Mouse (Mus musculus) brain, embryonic 14.5 days (tissue): ENCODE results near the gene Nol11.

ENCODE experiments used
- CTCF ChIP-seq: fragments of 200-500 bp; IDR thresholded peaks from 2 replicates; pipeline ENCODE4 v1.5.1; 2012; ENCODE audit warnings: inconsistent platforms, mild to moderate bottlenecking, moderate library complexity, borderline replicate concordance; ENCODE audit not compliant: insufficient read depth, insufficient read length; ENCODE audit errors: extremely low read depth
- POLR2A ChIP-seq: fragments of 200-500 bp; IDR thresholded peaks from 2 replicates; pipeline ENCODE4 v1.6.1; 2012; ENCODE audit warnings: mild to moderate bottlenecking, inconsistent platforms, borderline replicate concordance; ENCODE audit not compliant: poor library complexity, insufficient read depth, insufficient read length, severe bottlenecking; ENCODE audit errors: extremely low read depth

DNA sequence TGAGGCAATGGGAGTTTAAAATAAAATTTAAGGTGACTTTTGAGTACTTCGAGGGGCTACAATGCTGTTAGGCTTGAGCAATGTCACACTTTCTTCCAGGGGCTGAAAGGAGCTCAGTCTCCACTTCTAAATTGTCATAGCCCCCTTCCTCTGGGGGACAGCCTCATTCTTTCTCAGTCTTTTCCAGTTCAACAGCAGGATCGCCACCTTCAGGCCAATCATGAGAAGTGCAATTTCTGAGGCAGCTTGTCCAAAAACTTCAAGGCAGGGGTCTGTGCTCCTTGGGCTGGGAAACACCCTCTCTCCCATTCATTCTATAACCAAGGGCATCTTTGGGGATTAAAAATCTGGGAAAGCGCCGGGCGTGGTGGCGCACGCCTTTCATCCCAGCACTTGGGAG is 37.4 kb downstream of the Nol11 start:
- TF ChIP-seq CTCF (peak; percentile 42; the same call in 1 of the 2 replicates), POLR2A (no peak)
